Mouse (Mus musculus) thymus, adult 2 months (tissue): ENCODE data around the gene Strip2. TPM values are rescaled to one million over a fixed set of nuclear protein-coding genes. Genes with fewer than 3 reads are reported as not detected.

ENCODE experiments used
- DNase-seq: peaks from one replicate; pipeline ENCODE4 v3.0.0; 2021
- H3K27ac ChIP-seq: fragments of 200-500 bp; 2 replicates; pipeline ENCODE4 v1.5.1; 2012; ENCODE audit warnings: low read length, control low read depth; ENCODE audit not compliant: control insufficient read depth, insufficient read depth
- H3K27me3 ChIP-seq: fragments of 200-500 bp; 2 replicates; pipeline ENCODE4 v1.6.1; 2012; ENCODE audit warnings: mild to moderate bottlenecking, low read length, moderate library complexity, mixed read lengths; ENCODE audit not compliant: control insufficient read depth, insufficient read depth
- H3K36me3 ChIP-seq: fragments of 200-500 bp; 2 replicates; pipeline ENCODE4 v1.6.1; 2012; ENCODE audit warnings: mild to moderate bottlenecking, low read length, moderate library complexity; ENCODE audit not compliant: control insufficient read depth, insufficient read depth
- H3K4me1 ChIP-seq: fragments of 200-500 bp; replicated peaks from 2 replicates; pipeline ENCODE4 v1.6.1; 2012; ENCODE audit warnings: low read length; ENCODE audit not compliant: control insufficient read depth, insufficient read depth
- H3K4me3 ChIP-seq: fragments of 200-500 bp; 2 replicates; pipeline ENCODE4 v1.5.1; 2012; ENCODE audit warnings: mild to moderate bottlenecking, low read length, control low read depth, moderate library complexity; ENCODE audit not compliant: control insufficient read depth, insufficient read depth
- CTCF ChIP-seq: fragments of 200-500 bp; IDR thresholded peaks from 2 replicates; pipeline ENCODE4 v1.5.1; 2012; ENCODE audit warnings: mild to moderate bottlenecking, control low read depth, low read length, moderate library complexity, borderline replicate concordance; ENCODE audit not compliant: control insufficient read depth, poor library complexity, insufficient read depth; ENCODE audit errors: extremely low read depth
- POLR2A ChIP-seq: fragments of 200-500 bp; IDR thresholded peaks from 2 replicates; pipeline ENCODE4 v1.6.1; 2012; ENCODE audit warnings: mild to moderate bottlenecking, low read length, control low read depth, moderate library complexity; ENCODE audit not compliant: control insufficient read depth, poor library complexity, insufficient read depth; ENCODE audit errors: extremely low read depth
- WGBS: fragments of 180-500 bp; shearing (Covaris S2); methylation state at CpG from one replicate; pipeline ENCODE4 v1.1.7; 2018; 5-methylcytosine and 5-hydroxymethylcytosine counted together
- polyA plus RNA-seq: library from polyadenylated mRNA; depleted of rRNA; stranded (reverse); fragments of >200 nt; gene quantifications from 2 replicates; pipeline ENCODE4 v1.2.3, GENCODE M21; 2012; rRNA removed

Strip2 gene
- polyA plus RNA-seq, 1 experiment: 6.6 TPM

GRCm38 (mm10) chr6:30005851-30006250 lies 89.0 kb downstream of the Strip2 start:
- no peaks in the 10 kb centered on the region for H3K36me3 ChIP-seq
- no peak for TF ChIP-seq CTCF
- no peak for TF ChIP-seq POLR2A
- no peak overlapping the region for H3K4me3 ChIP-seq
- no peak overlapping the region for H3K27ac ChIP-seq
- H3K4me1 ChIP-seq: no peaks in the 10 kb centered on the region
- no peaks in the 10 kb centered on the region for H3K27me3 ChIP-seq
- DNase-seq: no peak
- 100% methylated on average over 1 of the region's 1 CpGs for WGBS

- TF ChIP-seq POLR2A: no peak
- no peak for TF ChIP-seq CTCF
- DNase-seq: no peak
- no peak overlapping the region for H3K4me3 ChIP-seq
- no peaks in the 10 kb centered on the region for H3K4me1 ChIP-seq
- WGBS: 91% methylated on average over 7 of the region's 7 CpGs
- no peaks in the 10 kb centered on the region for H3K27me3 ChIP-seq
- no peaks in the 10 kb centered on the region for H3K36me3 ChIP-seq
- no peak overlapping the region for H3K27ac ChIP-seq
Measured at GRCm38 (mm10) chr6:30009204-30009603, 92.4 kb downstream of the Strip2 start.

Other genes with a start within 250 kb of the Strip2 start
- gene Tspan33, start 222.8 kb upstream of the Strip2 start, polyA plus RNA-seq: 4.6 and 6.1 TPM in 2 replicates
- 48.9 and 51.4 TPM in 2 replicates for gene Smo, start 181.5 kb upstream of the Strip2 start, polyA plus RNA-seq
- gene Ahcyl2, start 149.0 kb upstream of the Strip2 start, polyA plus RNA-seq: 35.3 and 44.1 TPM in 2 replicates
- 116 and 127 TPM in 2 replicates for gene Nrf1, start 131.0 kb downstream of the Strip2 start, polyA plus RNA-seq